Mouse (Mus musculus): ENCODE measurements around the gene Hint2. TPM values are rescaled to one million over a fixed set of nuclear protein-coding genes. Genes with fewer than 3 reads are reported as not detected.

The Hint2 gene
- total RNA-seq, 2 experiments from 2014 or later: 35.3 to 38.4 TPM

DNA sequence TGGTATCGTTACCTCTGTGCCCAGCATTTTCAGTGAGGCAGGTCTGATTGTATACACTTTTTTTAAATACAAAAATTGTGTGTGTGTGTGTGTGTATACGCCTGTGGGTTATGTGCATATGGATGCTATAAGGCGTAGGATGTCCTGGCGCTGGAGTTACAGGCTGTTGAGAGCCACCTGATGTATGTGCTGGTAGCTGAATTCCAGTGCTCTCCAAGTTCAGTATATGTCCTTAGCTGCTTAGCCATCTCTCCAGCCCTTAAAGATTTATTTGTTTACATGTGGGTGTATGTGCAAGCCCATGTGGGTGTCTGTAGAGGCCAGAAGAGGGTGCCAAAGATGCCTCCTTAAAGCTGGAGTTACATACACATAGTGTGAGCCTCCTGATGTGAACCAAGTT lies 880 bp upstream of the Hint2 start:
- no peak for DNase-seq
- intact Hi-C loops (cut with DNase I): no loop called here

DNA sequence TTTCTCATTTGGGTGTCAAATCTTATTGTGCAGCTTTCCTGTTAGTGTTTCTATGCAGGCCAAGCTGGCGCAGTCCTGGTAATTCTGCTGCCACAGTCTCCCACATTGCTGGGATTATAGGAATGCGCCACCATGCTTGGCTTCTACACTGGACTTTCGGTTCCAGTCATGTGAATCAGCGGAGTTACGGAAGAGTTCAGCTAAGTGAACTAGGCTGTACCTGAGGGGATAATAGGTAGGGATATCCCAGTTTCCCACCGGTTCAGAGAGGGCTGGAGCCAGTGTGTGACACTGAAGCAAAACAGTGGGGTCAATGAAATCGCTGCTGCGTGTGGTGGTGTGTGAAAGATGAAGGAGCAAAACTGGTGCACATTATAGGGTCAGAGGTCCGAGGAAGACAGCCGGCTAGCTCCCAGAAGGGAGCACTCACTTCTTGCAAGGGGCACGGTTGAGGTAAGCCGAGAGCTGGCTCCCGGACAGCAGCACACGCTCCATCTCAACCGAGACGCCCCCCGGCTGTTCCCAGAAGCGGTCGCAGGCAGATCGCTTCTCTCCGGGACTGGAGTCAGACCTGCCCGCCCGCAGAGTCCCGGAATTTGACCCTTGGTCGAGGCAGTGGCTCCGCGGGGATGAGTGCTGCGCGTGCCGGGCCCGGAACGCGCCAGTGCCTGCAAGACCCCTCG lies 469 bp downstream of the Hint2 start:
- intact Hi-C loops (cut with DNase I): no loop called here
- DNase-seq: no peak

DNA sequence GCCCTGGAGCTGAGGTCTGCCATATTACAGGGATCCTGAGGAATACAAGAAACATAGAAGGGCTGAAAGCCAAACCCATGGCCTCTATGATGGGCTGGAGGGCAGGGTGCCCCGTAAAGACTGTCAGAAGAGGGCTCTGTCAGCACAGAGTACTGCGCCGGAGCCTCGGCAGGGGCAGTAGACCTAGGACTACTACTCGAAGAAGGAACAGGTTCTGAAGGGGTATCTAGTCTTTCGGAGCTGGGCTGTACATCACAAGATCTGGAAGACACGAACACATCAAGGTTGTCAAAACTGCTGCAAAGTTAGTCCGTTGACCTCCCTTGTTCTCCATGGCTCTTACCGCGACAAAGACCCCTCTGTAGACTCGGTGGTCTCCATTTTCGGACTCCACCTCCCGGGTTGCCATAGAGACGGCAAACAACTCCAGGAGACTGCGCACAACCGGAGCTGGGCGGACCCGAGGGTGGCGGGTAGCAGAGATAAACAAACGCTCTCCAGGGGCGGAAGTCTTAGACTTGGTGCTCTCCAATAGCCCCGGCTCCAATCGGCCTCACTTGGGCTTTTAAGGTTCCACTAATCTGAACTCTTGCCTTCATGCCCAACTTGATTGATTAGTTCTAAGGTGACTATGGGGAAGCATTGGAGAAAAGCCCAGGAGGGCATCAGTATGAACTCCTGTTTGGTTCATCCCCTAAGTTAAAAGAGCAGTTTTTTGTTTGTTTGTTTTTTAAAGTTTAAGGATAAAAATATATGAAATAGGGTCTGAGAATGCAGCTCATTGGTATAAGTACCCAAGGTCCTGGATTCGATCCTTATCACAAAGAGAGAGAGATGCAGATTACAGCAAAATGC lies 2.9 kb downstream of the Hint2 start, which contains the start of gene Spag8:
Gene Spag8, minus strand, starts transcription at position 434 of the 855 bp plus-strand sequence.
- no peak for DNase-seq
- intact Hi-C loops (cut with DNase I): loop anchor here (2.0 kb wide), 1 partner anchor 17 kb away; no protein-coding TSS in a partner anchor

DNA sequence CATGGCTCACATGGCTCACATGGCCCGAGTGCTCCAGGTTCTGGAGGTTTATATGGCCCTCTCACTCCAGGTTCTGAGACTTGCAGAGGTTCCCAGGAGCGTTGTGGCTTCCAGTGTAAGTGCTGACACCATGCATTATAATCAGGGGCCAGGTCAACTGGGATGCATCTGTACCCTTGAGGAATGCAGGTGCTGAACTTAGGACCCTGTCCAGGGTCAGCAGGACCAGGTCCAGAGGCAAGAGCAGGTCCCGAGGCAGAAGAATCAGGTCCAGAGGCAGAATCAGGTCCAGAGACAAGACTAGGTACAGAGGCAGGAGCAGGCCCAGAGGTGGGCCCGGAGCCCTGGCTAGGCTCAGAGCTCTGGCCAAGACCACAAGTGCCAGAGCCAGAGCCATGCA lies 3.5 kb downstream of the Hint2 start:
- intact Hi-C loops (cut with DNase I): loop anchor here (2.0 kb wide), 1 partner anchor 16 kb away; no protein-coding TSS in a partner anchor
- DNase-seq: no peak

DNA sequence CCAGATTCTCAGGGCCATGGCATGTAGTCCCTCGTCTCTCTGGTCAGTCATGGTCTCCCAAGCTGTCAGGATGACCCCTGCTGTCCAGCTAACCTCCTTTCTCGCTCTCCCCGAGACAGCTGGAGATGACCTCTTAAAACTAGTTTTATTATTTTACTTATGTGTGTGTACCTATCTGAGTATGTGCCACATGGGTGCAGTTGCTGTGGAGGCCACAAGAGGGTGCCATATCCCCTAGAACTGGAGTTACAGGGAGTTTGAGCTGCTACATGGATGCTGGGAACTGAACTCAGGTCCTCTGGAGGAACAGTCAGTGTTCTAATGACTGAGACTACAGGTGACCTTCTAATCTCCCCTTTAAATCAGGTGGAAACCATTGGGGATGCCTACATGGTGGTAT lies 6.5 kb downstream of the Hint2 start:
- intact Hi-C loops (cut with DNase I): no loop called here
- DNase-seq: no peak

DNA sequence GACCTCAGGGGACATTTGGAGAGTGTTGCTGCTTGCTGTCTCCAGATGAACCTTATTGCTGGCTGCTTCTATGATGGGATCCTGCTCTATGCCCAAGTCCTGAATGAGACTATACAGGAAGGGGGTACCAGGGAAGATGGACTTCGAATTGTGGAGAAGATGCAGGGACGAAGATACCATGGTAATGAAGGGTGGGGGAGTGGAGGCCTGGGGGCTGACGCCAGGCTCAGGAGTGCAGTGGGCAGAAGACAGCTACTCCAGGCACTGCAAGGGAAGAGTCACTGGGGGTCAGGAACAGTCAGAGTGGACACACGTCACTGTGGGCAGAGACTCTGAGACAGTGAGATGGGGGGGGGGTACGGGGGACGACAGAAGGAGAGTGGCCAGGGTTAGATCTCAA lies 15.8 kb downstream of the Hint2 start:
- peak in 1 of 2 experiments; percentile 5 for DNase-seq
- intact Hi-C loops (cut with DNase I): no loop called here

DNA sequence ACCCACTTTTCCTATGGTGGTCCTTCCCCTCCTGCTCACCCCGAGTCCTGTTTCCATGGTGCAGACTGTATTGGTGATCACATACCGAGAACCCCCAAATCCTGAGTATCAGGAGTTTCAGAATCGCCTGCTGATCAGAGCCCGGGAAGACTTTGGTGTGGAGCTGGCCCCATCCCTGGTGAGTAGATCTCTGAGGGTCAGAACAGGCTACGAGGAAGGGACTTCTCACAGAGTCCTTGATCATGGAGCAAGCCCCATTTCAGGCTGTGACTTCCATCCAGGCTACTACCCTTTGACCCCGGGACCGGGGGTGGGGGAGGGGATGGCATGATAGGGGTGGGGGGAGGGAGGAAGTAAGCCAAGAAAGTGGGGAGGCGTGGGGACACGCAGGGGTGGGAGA lies 16.2 kb downstream of the Hint2 start:
- DNase-seq: no peak
- intact Hi-C loops (cut with DNase I): no loop called here

DNA sequence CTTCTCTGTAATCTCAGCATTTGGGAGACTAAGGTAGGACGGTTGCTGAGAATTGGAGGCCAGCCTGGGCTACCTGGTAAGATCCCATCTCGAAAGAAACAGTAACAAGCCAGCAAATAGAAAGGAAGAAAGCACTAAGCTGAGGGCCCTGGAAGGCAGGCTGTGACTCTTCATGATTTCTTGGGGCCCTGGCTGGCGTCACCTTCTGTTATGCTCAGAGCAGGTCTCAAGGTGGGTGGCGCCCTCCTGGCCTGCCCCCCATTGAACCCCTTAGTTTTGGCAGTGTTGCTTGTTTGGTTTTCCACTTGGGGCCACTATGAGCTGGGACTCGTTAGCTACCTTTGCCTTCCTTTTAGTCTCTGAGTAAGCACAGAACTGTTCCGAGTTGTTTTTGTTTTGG lies 19.5 kb downstream of the Hint2 start:
- peak in 1 of 2 experiments; percentile 6 for DNase-seq
- intact Hi-C loops (cut with DNase I): loop anchor here (2.0 to 10.0 kb wide), 2 partner anchors 16 to 228 kb away; partner anchors contain the start of gene Spag8

DNA sequence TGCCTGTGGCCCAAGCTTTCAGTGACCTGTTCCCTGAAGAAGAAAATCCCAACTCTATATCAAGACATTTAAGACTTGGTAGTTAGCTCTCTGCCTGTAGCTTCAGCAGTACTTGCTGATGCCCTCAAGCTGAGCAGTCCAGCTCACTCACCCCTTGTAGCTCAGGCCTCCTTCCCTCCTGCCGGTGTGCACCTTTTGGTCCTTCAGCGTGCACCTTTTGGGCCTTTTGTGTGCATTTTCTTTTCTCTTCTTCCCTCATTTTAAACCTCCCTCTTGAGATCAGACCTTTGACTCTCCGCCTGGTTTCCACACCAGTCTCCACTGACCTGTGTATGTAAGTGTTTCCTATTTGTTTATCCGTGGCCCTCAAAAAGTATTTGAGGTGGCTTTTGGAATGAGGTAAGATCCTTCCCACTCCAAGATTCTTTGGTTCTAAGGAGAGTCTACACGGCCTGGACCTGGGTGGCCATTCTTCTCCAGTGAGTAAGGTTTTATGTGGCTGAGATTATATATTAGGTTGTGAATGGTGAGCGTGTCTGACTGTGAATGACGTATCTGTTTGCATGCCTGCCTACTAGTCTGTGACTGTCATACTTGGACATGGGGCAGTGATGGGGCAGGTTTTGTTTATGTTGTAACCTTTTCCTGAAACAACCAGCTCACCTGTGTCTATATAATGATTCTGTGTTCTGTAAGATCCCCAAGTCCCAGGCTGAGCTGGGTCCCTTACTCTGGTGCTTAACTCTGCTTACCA lies 21.5 kb downstream of the Hint2 start:
- DNase-seq: peak in 1 of 2 experiments; percentile 5
- intact Hi-C loops (cut with DNase I): loop anchor here (10.0 kb wide), 1 partner anchor 230 kb away; no protein-coding TSS in a partner anchor

DNA sequence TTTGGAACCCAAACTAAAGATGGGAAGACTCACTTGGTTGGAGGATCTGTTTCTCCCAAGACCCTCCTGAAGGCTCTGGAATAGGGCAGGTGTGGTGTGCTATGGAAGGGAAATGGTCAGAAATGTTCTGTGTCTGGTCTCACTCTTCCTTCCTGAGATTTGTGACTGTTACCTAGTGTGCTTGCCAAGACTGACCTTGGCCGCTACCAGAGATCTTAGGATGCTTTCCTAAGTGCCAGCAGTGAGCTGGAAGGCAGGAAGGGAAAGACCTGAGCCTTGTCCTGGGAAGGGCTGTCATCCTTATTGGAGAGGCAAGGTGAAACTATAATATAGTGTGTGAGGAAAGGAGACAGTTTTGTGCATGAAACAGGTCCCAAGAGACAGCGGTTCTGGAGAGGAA lies 22.5 kb downstream of the Hint2 start:
- no peak for DNase-seq
- intact Hi-C loops (cut with DNase I): loop anchor here (2.0 to 10.0 kb wide), 2 partner anchors 33 to 231 kb away; no protein-coding TSS in a partner anchor

DNA sequence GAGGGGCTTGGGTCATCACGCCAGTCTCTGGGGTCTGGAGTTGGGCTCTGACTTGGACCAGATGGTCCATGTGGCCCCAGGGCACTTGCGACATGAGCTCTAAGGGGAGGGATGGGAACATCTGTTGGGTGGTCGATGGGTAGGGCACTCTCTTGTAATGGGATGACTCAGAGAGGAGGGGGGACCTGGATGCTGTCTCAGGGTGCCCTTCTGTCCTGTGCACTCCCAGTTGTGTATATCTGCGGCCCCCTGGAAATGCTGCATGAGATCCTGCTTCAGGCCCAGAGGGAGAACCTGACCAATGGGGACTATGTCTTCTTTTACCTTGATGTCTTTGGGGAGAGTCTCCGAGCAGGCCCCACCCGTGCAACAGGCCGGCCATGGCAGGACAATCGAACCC lies 23.0 kb downstream of the Hint2 start:
- intact Hi-C loops (cut with DNase I): loop anchor here (2.0 to 10.0 kb wide), 2 partner anchors 34 to 232 kb away; no protein-coding TSS in a partner anchor
- peak in 1 of 2 experiments; percentile 8 for DNase-seq

DNA sequence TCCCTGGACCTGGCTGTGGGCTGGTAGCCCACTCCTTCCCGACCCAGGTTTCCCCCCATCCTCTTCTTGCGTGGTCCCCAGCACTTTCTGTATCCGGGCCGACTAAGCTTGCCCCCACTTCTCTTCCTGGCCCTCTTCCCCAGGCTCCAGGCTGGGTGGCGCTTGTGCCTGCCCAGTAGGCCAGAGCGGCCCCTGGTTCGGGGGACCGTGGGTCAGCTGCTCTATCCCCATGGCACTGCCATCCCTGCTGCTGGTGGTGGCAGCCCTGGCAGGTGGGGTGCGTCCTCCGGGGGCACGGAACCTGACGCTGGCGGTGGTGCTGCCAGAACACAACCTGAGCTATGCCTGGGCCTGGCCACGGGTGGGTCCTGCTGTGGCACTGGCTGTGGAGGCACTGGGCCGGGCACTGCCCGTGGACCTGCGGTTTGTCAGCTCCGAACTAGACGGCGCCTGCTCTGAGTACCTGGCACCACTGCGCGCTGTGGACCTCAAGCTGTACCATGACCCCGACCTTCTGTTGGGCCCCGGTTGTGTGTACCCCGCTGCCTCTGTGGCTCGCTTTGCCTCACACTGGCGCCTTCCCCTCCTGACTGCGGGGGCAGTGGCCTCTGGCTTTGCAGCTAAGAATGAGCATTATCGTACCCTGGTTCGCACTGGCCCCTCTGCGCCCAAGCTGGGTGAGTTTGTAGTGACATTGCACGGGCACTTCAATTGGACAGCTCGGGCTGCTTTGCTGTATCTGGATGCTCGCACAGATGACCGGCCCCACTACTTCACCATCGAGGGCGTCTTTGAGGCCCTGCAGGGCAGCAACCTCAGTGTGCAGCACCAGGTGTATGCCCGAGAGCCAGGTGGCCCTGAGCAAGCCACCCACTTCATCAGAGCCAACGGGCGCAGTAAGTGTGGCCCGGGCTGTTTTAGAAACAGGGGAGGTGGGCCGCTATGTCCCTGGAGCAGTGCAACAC lies 24.0 kb downstream of the Hint2 start:
- peak in 1 of 2 experiments; percentile 21 for DNase-seq
- intact Hi-C loops (cut with DNase I): loop anchor here (2.0 to 10.0 kb wide), 2 partner anchors 35 to 233 kb away; no protein-coding TSS in a partner anchor

DNA sequence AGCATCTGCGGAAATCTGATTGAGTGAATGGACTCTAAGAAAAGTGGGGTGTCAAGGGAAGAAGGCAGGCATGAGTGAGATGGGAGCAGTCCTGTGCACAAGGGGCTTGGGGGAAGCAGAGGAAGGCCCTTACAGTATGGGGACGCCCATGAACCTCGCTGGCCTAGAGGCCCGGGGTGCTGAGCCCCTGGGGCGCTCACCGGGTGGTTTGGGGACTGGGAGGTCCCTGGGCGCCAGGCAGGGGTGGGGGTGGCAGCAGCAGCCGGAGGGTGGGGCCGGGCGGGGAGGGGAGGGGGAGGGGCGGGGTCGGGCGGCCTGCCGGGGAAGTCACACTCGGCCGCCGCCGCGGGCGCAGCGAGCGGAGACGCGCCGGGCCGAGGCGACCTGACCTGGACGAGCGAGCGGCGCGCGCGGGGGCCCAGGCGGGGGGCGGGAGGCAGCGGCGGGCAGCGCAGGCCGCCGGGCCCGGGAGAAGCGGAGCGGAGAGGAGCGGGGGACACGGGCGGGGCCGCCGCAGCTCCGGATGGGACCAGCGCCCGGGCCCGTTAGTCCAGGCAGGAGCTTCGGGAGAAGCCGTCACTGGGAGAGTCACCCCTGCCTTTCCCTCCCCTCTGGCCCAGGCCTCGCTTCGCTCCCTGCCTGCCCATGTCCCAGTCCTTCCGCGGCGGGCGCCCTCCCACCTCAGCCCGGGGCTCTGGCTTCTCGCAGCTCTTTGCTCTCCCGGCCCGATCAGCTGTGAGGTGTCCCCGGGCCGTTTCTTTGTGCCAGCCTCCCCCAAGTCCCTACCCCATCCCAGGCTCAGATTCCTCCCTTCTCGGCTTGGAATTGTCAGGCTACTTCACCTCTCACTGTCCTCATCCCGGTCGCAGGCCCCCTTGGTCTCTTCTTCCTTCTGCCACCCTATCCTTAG lies 25.0 kb downstream of the Hint2 start, which contains the start of gene Npr2:
Gene Npr2, plus strand, starts transcription at position 890 of the 910 bp plus-strand sequence.
- intact Hi-C loops (cut with DNase I): loop anchor here (10.0 kb wide), 1 partner anchor 234 kb away; no protein-coding TSS in a partner anchor

DNA sequence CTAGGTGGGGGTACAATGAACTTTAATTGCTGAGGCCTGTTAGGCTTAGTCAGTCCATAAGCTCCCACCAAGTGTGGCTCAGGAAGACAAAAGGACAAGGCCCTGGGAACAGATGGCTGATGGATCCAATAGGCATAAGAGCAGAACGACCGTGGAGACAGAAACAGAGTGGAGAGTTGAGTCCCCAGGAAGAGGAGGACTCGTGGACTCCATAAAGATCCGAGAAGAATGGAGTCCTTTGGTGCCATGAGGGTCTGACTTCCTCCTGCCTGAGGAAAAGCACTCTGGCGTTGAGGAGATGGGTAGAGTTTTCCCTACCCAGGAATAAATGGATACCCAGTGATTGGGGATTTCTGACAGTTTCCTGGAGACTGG lies 25.6 kb downstream of the Hint2 start:
- intact Hi-C loops (cut with DNase I): loop anchor here (1.0 to 10.0 kb wide), 2 partner anchors 82 to 234 kb away; no protein-coding TSS in a partner anchor
- peak in 1 of 2 experiments; percentile 26 for DNase-seq

More for the DNA sequence above, 25.0 kb downstream of the Hint2 start, which contains the start of gene Npr2:
- DNase-seq: peak; percentile 45 to 62

DNA sequence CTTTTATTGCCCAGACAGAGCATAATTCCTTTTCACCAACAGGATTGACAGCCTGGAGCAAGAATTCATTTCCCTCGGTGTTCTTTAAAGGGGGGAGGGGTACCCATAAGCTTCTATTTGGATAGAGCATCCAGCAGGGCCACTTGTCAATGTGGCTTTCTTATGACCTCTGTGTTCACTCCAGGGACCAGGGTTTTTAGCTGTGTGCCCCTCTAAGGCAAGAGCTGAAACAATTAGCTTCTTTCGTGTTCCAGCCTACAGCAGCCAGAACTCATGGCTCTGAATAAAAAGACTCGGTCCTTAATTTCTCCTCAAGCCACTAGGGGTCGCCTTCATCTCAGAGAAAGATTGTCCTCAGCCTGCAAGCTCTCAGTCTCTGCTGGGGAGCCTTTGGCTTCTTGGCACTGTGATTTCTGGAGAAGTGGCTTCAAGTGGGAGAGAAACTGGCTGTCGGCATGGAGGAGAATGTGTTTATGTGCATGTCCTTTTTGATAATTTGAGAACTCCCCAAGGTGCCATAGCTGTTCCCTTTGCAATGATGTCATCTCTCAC lies 26.2 kb downstream of the Hint2 start:
- intact Hi-C loops (cut with DNase I): loop anchor here (1.0 to 10.0 kb wide), 2 partner anchors 82 to 235 kb away; no protein-coding TSS in a partner anchor
- peak; percentile 36 to 58 for DNase-seq

DNA sequence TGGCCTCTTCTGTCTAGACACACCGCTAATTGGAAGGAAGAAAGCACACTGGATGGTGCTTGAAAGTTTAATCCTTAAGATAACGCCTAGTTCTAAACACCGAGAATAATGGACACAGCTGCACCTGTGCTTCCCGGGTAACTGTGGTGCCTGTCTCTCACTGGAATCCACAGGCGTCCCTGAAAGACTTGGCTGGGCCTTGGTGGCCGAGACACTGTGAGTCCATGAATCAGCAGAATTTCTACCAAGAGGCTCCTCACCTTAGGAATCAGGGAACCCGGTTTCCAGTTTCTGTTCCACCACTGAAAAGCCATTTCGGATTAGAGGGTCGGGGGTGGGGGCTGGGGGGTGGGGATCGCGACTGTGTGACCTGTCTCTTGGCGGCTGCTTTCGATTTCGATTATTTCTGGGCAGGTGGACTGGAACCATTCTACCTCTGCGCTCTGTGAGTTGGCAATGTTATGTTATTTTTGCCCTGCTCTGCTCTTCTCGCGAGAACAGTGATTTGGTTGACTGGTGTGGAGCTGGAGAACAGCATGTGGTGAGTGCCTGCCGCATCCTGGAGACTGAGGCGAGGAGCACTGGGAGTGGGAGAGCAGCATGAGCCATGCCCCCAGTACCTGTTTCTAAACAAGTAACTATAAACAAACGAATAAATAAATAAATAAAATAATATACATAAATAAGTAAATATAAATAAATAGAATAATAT lies 27.0 kb downstream of the Hint2 start:
- intact Hi-C loops (cut with DNase I): no loop called here
- peak in 1 of 2 experiments; percentile 9 for DNase-seq

Measured in gastrocnemius, postnatal 36 days (tissue).